Mouse (Mus musculus): ENCODE results near the gene Pus3.
"Not testable (repeated sequence)": the region's sequence is repeated elsewhere in the genome, so short reads cannot be mapped to it uniquely, and the experiment has no call there.

Pus3 gene

GRCm38 (mm10) chr9:35545704-35546103, 12.7 kb upstream of the Pus3 start:
- no peak for DNase-seq (ENCODE audit: low spot score)

- DNase-seq (ENCODE audit: low spot score): no peak
Observed at GRCm38 (mm10) chr9:35546745-35547144, 11.7 kb upstream of the Pus3 start.

DNA sequence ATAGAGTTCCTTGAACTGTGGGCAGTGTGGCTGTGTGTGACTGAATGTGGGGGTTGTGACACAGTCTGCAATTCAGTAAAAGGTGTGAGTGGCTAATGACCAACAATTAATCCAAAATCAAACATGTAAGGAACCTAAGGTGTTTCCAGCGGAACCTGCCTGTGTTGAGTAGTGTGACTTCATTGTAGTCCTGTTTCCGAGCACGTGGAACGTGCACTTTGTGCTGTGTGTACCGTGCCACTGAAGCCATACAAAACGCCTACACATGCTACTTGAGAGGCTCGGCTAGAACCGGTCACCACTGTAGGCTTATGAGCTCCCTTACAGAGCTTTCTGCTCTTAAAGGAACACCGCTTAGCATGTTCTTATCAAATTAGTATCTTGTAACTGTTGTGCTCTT, 9.9 kb upstream of the Pus3 start:
- DNase-seq (ENCODE audit: low spot score): no peak

- no peak for DNase-seq (ENCODE audit: low spot score)
Observed at GRCm38 (mm10) chr9:35556494-35557102, 1.8 kb upstream of the Pus3 start.

GRCm38 (mm10) chr9:35559009-35559890, 855 bp downstream of the Pus3 start:
- DNase-seq (ENCODE audit: low spot score): peak; percentile 48

DNA sequence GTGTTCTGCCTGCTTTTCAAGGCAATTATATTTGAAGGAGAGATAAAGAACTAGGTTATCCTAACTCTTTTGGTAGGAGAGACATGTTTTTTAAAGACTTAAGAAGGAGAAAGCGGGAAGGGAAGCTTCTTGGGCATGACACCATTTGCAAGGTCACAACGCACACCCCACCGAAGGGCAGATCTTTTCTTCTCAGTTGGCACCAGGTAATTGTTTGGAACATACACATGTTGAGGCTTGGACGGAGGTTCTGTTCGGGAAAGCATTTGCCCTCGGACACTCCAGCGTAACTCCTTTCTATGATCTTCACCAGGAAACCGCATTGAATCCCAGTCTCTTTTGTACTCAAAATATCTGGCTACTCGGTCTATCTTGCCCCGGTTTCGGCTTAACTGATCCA, 2.7 kb downstream of the Pus3 start:
- no peak for DNase-seq (ENCODE audit: low spot score)

DNA sequence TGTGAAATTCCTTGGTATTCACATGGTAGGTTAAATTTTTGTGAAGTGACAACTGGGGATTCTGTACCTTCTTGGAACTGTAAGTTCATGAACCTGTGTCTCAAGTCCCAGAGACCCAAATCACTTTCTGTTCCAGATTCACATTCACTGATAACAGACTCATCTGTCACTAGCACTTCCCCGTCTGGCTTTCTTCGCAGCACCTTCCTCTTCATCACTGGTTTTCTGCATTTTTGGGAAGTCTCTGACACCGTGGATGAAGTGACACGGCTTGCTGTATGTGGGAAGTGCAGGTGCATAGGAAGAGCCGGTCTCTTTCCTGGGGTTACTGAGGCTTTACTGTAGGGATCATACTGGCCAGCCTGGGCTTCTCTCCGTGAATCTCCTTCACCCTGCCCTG, 3.2 kb downstream of the Pus3 start:
- no peak for DNase-seq (ENCODE audit: low spot score)

- DNase-seq (ENCODE audit: low spot score): no peak
Observed at GRCm38 (mm10) chr9:35564536-35565240, 6.3 kb downstream of the Pus3 start.

DNA sequence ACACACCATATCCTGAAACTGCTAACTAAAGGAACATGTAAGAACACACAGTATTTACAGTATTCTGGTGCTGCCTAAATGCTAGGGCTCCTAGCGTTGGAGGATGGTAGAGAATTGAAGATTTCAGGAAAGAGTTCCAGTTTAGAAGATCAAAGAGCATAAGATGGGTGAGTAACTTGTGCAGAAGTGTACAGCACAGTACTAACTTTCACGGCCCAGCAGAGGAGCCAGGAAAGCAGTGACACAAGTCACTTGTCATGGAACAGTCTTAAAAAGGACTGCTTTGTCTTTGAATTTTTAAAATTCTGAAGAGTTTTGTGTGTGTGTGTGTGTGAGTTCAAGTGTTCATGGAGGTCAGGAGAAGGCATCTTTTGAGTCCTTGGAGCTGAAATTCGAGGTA, 9.6 kb downstream of the Pus3 start:
- no peak for DNase-seq (ENCODE audit: low spot score)

DNA sequence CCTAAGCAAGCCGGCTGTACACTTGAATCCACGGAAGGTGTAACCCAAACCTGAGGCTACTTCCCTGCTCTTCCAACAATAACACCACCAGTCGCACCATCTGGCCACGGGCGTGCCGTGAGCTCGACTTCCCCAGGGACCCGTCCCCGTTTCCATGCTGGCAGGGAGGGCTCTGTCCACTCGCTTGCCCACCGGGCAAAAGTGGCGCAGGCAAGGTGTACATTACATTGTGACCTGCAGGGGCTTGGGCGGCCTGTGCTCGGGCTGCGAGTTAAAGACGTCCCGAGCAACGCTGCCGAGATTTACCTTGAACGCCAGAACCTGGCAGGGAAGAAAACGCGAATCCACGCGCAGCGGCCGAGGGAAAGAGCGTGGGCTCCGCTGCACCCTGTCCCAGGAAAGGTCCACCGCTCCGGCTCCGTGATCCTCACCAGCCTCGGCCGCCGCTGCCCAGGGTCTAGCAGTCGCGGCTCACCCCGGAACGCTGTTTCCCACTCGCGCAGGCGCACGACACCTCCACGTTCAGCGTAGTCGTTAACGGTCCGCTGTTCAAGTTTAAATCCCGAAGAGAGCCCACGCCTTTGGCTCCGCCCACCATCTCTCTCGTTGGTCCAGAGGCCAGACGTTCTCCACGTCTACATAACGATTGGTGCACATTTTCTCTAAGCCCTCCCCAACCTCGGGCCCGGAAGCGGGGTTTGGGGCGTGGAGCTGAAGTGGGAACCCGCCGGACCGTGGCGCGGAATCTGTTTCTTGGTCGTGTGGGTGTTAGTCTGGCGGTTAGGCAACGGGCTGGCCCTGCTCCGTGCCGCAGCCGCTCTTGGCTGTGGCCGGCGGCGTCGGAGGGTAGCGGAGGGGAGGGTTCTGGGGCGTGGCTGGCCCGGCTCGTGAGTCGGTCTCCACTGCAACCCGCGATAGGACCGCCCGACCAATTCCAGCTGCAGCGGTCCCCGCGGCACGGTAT, 11.5 kb downstream of the Pus3 start, which contains the start of the genes Pate2 and Hyls1:
Gene Pate2 (plus strand): TSS at position 714 of the 964 bp plus-strand sequence.
Gene Hyls1 (minus strand): TSS at position 828 of the 964 bp plus-strand sequence.
- DNase-seq (ENCODE audit: low spot score): peak; percentile 70

DNA sequence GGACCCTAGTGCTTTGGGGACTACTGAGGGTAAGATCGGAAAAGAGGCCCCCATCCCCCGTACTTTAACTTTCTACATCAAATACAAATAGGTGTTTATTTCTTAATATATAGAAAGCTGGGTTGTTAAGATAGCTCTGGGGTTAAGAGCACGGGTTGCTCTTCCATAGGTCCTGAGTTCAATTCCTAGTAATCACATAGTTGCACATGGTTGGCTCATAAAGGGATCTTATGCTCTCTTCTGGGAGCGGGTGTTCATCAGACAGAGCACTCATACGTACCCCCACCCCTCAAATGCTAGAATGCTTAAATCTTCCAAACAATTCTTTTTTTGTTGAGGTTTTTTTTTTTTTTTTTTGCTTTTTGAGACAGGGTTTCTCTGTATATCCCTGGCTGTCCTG, 12.3 kb downstream of the Pus3 start:
- no peak for DNase-seq (ENCODE audit: low spot score)

DNA sequence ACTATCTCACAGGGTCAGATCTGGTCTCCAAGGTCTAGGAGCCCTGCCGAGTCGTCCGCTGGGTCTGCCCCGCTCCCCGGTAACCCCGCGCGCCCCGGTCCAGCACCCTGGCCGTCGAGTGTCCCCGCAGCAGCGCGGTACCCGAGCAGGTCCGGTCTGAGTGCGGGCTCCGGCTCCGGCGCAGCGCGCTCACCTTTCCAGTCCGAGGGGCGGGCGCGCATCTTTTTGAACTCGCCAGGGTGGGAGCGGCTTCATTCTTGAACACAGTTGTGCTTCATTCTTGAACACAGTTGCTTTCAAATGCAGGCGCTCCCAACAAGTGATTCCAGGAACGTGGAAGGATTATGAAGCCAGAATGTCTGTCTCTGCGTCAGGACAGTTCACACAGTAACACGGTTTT, 16.0 kb downstream of the Pus3 start:
- no peak for DNase-seq (ENCODE audit: low spot score)

GRCm38 (mm10) chr9:35587674-35588073, 29.3 kb downstream of the Pus3 start:
- DNase-seq (ENCODE audit: low spot score): no peak

DNA sequence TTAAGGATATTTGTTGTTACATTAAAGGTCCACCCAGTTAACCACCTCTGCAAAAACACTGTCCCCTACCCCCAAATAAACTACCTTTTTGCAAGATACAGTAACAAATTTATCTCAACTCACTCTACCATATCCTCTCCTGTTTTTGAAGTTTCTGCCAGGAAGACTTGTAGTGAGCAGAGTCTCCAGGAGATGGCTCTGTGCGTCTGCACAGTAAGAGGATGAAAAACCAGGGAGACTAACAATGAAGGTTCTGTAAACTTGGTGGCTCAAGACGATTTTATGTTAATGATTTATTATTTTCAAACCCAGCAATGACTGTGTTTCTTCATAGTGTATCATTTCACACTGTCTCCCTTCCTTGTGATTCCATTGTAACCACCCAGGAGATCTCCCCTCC, 34.5 kb downstream of the Pus3 start:
- DNase-seq (ENCODE audit: low spot score): no peak

DNA sequence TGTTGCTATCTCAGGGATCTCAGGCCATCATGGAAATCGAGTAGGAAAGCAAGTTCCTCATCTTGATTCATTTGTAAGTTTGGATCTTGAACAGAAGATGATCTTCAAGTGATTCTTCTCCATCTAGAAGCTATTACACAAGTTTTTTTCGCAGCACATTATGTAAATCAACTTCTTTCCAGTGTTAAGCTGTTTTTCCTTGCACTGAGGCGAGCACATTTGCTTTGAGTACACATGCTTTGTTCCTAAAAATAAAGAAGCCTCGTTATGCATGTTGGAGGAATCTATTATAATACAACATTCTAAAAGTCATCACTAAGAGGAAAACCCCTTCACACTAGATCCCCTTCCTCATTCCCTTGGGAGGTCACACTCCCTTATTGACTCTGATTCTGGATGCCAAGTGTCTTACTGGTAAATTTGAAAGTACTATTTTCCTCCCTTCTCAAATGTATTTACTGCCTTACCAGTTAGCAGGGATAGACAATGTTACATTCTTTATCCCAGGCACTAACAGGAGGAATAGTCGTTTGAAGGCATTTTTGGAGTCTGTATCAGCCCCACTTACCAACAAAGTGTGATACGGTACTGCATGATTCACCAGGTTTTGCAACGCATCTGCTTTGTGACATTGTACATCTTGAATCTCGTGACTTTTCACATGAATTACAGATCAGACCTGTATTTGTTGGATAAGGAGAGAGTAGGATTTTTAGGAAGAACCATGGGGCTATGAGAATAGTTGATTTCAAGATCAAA, 49.4 kb downstream of the Pus3 start:
- no peak for DNase-seq (ENCODE audit: low spot score)

DNA sequence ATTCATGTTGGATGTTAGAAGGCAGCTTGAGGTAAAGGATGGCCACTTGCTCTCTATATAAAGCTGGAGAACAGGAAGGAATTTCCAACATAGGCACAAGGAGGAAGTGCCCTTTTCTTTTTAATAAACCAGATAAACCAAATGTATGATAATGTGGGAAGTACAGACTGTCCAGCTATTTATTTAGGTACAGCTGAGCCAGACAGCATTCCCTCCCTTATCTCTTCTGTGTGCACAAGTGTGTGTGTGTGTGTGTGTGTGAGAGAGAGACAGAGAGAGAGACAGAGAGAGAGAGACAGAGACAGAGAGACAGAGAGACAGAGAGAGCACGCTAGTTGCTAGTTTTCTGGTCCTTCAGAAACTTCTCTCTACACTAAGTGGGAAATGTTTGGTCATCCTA, 53.4 kb downstream of the Pus3 start, which contains the start of gene Pate4:
Gene Pate4 (minus strand): TSS at position 101 of the 400 bp plus-strand sequence.
- no peak for DNase-seq (ENCODE audit: low spot score)

GRCm38 (mm10) chr9:35614005-35614404, 55.6 kb downstream of the Pus3 start:
- no peak for DNase-seq (ENCODE audit: low spot score)

DNA sequence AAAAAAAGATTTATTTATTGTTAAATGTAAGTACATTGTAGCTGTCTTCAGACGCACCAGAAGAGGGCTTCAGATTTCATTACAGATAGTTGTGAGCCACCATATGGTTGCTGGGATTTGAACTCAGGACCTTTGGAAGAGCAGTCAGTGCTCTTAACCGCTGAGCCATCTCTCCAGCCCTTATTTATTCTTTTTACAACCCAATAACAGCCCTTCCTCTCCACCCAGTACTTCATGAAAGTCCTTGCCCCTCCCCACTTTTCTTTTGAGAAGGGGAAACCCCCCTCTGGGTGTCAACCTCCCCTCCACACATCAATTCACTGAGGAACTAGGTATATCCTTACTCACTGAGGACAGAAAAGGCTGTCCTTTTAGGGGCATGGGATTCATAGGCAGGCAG, 58.4 kb downstream of the Pus3 start:
- DNase-seq (ENCODE audit: low spot score): not testable (repeated sequence)
